Mouse (Mus musculus): Measurements from ENCODE around the gene Pfdn5.

- TF ChIP-seq USF1 (IDR thresholded peaks at IDR 0.05; ENCODE audit: low read depth, low read length) = no peak
- no peak; the same call in 1 of the 2 replicates for TF ChIP-seq EP300 (IDR thresholded peaks at IDR 0.05; ENCODE audit: low read length)
- peak; percentile 70 to 92 for TF ChIP-seq CTCF (conservative IDR thresholded peaks at IDR 0.05 in 1 of 2, IDR thresholded peaks at IDR 0.05 in 1 of 2; ENCODE audit: low read depth in 2 of 2, low read length in 2 of 2)
- TF ChIP-seq ZKSCAN1 (IDR thresholded peaks at IDR 0.05; ENCODE audit: borderline replicate concordance, low read depth, low read length) = no peak
- TF ChIP-seq JUND (conservative IDR thresholded peaks at IDR 0.05; ENCODE audit: low read depth, low read length) = no peak
- TF ChIP-seq POLR2A (IDR thresholded peaks at IDR 0.05; ENCODE audit: low read depth, low read length) = peak; percentile 94
Observed at GRCm38 (mm10) chr15:102350138-102350941, 24.4 kb downstream of the Pfdn5 start, which contains the start of gene Aaas.
